Mouse (Mus musculus): ENCODE measurements around the gene Aspdh. TPM values are rescaled to one million over a fixed set of nuclear protein-coding genes. Genes with fewer than 3 reads are reported as not detected.

Aspdh gene
- polyA plus RNA-seq, 1 experiment from 2014 or later = 0.99 TPM

GRCm38 (mm10) chr7:44485572-44486195 lies 20.5 kb downstream of the Aspdh start:
- WGBS = 77% methylated on average over 7 of the region's 7 CpGs
- Histone ChIP-seq H3K4me1 (0 out of 2 replicates have a peak, but pooled peaks cover 4% of the 10 kb centered on the region), H3K27ac (replicated peaks) (no peak overlapping the region), H3K36me3 (peaks cover 27% of the 10 kb centered on the region), H3K27me3 (ENCODE audit: low read depth, poor library complexity, severe bottlenecking) (peaks cover 22% of the 10 kb centered on the region), H3K9me3 (replicated peaks) (no peaks in the 10 kb centered on the region), H3K4me3 (no peak overlapping the region)
- DNase-seq (ENCODE audit: low spot score) = no peak

GRCm38 (mm10) chr7:44486927-44487575 lies 21.9 kb downstream of the Aspdh start:
- no peak for DNase-seq (ENCODE audit: low spot score)
- Histone ChIP-seq H3K27me3 (ENCODE audit: low read depth, poor library complexity, severe bottlenecking) (peaks cover 10% of the 10 kb centered on the region), H3K4me3 (no peak overlapping the region), H3K27ac (replicated peaks) (no peak overlapping the region), H3K4me1 (0 out of 2 replicates have a peak, but pooled peaks cover 4% of the 10 kb centered on the region), H3K9me3 (replicated peaks) (no peaks in the 10 kb centered on the region), H3K36me3 (peaks cover 41% of the 10 kb centered on the region)
- 71% methylated on average over 13 of the region's 13 CpGs for WGBS

- Histone ChIP-seq H3K36me3 (peaks cover 50% of the 10 kb centered on the region), H3K9me3 (replicated peaks) (no peaks in the 10 kb centered on the region), H3K27ac (replicated peaks) (no peak overlapping the region), H3K4me1 (0 out of 2 replicates have a peak, but pooled peaks cover 4% of the 10 kb centered on the region), H3K27me3 (ENCODE audit: low read depth, poor library complexity, severe bottlenecking) (peaks cover 2% of the 10 kb centered on the region), H3K4me3 (no peak overlapping the region)
- 91% methylated on average over 7 of the region's 7 CpGs for WGBS
- DNase-seq (ENCODE audit: low spot score) = no peak
Observed at GRCm38 (mm10) chr7:44487936-44488335, 22.7 kb downstream of the Aspdh start.

DNA sequence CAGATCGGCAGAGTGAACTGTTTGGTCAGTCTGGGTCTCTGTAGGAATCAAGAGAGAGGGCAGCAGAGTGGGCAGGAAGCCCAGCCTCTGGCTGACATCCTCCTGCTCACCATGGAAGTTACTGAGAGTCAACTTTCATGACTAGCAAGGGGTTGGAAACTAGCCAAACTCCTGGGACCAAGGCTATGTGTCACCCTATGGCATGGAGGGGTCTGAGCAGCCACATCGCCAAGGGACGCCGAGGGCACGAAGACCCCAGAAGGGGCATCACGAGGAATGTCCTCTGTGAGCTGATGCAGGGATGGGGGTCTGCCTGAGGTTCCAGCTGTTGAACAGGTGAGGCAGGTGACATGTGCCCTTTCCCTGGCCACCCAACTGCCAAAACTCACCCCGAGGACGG lies 23.4 kb downstream of the Aspdh start:
- Histone ChIP-seq H3K27me3 (ENCODE audit: low read depth, poor library complexity, severe bottlenecking) (no peaks in the 10 kb centered on the region), H3K27ac (replicated peaks) (no peak overlapping the region), H3K9me3 (replicated peaks) (no peaks in the 10 kb centered on the region), H3K4me3 (no peak overlapping the region), H3K36me3 (peaks cover 56% of the 10 kb centered on the region), H3K4me1 (0 out of 2 replicates have a peak, but pooled peaks cover 4% of the 10 kb centered on the region)
- no peak for DNase-seq (ENCODE audit: low spot score)
- WGBS = 88% methylated on average over 8 of the region's 8 CpGs

GRCm38 (mm10) chr7:44490281-44490680 lies 25.1 kb downstream of the Aspdh start:
- Histone ChIP-seq H3K4me3 (no peak overlapping the region), H3K27ac (replicated peaks) (no peak overlapping the region), H3K27me3 (ENCODE audit: low read depth, poor library complexity, severe bottlenecking) (no peaks in the 10 kb centered on the region), H3K4me1 (peaks cover 11% of the 10 kb centered on the region), H3K36me3 (peaks cover 69% of the 10 kb centered on the region), H3K9me3 (replicated peaks) (no peaks in the 10 kb centered on the region)
- WGBS = 98% methylated on average over 4 of the region's 4 CpGs
- DNase-seq (ENCODE audit: low spot score) = no peak

DNA sequence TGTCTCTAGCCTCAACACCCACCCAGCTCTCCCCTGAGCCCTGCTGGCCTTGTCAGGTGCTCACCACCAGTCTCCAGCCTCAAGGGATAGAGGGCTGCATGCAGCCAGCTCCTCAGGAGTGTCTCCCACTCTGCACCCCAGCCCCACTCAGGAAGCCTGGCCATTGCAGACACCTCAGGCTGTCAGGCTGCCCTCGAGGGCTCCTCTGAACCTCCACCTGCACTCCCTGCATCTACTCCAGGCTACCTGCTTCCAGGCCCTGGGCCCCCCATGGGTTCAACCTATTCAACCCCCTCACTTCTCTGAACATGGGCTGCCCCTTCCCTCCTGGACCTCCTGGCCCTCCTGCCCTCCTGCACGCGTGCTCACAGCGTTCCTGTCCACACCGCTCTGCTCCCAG lies 26.2 kb downstream of the Aspdh start:
- Histone ChIP-seq H3K36me3 (peaks cover 69% of the 10 kb centered on the region), H3K4me3 (no peak overlapping the region), H3K9me3 (replicated peaks) (no peaks in the 10 kb centered on the region), H3K4me1 (peaks cover 17% of the 10 kb centered on the region), H3K27ac (replicated peaks) (no peak overlapping the region), H3K27me3 (ENCODE audit: low read depth, poor library complexity, severe bottlenecking) (no peaks in the 10 kb centered on the region)
- no peak for DNase-seq (ENCODE audit: low spot score)
- 94% methylated on average over 5 of the region's 5 CpGs for WGBS

GRCm38 (mm10) chr7:44492166-44492826 lies 27.1 kb downstream of the Aspdh start:
- H3K4me3 ChIP-seq = no peak overlapping the region
- H3K36me3 ChIP-seq = peaks cover 69% of the 10 kb centered on the region
- H3K9me3 ChIP-seq (replicated peaks) = no peaks in the 10 kb centered on the region
- no peaks in the 10 kb centered on the region for H3K27me3 ChIP-seq (ENCODE audit: low read depth, poor library complexity, severe bottlenecking)
- H3K4me1 ChIP-seq = peaks cover 21% of the 10 kb centered on the region
- H3K27ac ChIP-seq (replicated peaks) = no peak overlapping the region
- WGBS = 95% methylated on average over 21 of the region's 21 CpGs
- DNase-seq (ENCODE audit: low spot score) = no peak

- Histone ChIP-seq H3K27ac (replicated peaks) (no peak overlapping the region), H3K36me3 (peaks cover 52% of the 10 kb centered on the region), H3K9me3 (replicated peaks) (no peaks in the 10 kb centered on the region), H3K4me1 (peaks cover 29% of the 10 kb centered on the region), H3K27me3 (ENCODE audit: low read depth, poor library complexity, severe bottlenecking) (peaks cover 6% of the 10 kb centered on the region; the same call in 1 of the 2 replicates), H3K4me3 (no peak overlapping the region)
- WGBS = 92% methylated on average over 12 of the region's 12 CpGs
- no peak for DNase-seq (ENCODE audit: low spot score)
Observed at GRCm38 (mm10) chr7:44494681-44495080, 29.5 kb downstream of the Aspdh start.

GRCm38 (mm10) chr7:44495086-44495485 lies 29.9 kb downstream of the Aspdh start:
- peak overlapping the region; percentile 99; the same call in 1 of the 2 replicates for H3K27ac ChIP-seq (replicated peaks)
- peaks cover 10% of the 10 kb centered on the region for H3K27me3 ChIP-seq (ENCODE audit: low read depth, poor library complexity, severe bottlenecking)
- H3K4me1 ChIP-seq = peaks cover 29% of the 10 kb centered on the region
- H3K9me3 ChIP-seq (replicated peaks) = no peaks in the 10 kb centered on the region
- 92% methylated on average over 7 of the region's 7 CpGs for WGBS
- no peak for DNase-seq (ENCODE audit: low spot score)
- peak overlapping the region; percentile 86 for H3K4me3 ChIP-seq
- peaks cover 48% of the 10 kb centered on the region for H3K36me3 ChIP-seq

GRCm38 (mm10) chr7:44495992-44496770 lies 31.0 kb downstream of the Aspdh start, which contains the start of the genes Emc10 and Fam71e1:
TSS of gene Emc10 (minus strand) at chr7:44496529.
TSS of gene Fam71e1 (plus strand) at chr7:44496581.
- peaks cover 29% of the 10 kb centered on the region for H3K4me1 ChIP-seq
- no peaks in the 10 kb centered on the region for H3K9me3 ChIP-seq (replicated peaks)
- peak; percentile 99 for DNase-seq (ENCODE audit: low spot score)
- peaks cover 18% of the 10 kb centered on the region for H3K27me3 ChIP-seq (ENCODE audit: low read depth, poor library complexity, severe bottlenecking)
- peak within 1 kb of the TSS; percentile 99 for H3K27ac ChIP-seq (replicated peaks)
- H3K36me3 ChIP-seq = peaks cover 37% of the 10 kb centered on the region
- under 1% methylated on average over 58 of the region's 58 CpGs for WGBS
- H3K4me3 ChIP-seq = peak within 1 kb of the TSS; percentile 86

DNA sequence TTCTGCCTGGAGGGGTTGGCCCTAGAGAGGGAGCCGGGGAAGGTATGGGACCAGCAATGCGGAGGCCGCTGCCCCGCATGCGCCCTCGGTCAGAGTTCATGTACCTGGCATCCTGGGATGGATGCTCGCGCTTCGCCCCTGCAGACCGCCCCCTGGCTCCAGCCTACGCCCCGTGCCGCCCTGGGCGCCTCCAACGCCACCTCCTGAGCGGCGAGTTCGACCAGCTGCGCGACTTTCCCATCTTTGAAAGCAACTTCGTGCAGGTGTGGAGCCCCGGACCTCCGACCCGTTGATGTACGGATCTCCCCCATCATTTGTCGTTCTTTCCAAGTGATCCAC lies 31.5 kb downstream of the Aspdh start:
- peak overlapping the region; percentile 99 for H3K27ac ChIP-seq (replicated peaks)
- H3K36me3 ChIP-seq = peaks cover 31% of the 10 kb centered on the region
- no peaks in the 10 kb centered on the region for H3K9me3 ChIP-seq (replicated peaks)
- H3K4me1 ChIP-seq = peaks cover 29% of the 10 kb centered on the region
- H3K27me3 ChIP-seq (ENCODE audit: low read depth, poor library complexity, severe bottlenecking) = peaks cover 18% of the 10 kb centered on the region
- H3K4me3 ChIP-seq = peak overlapping the region; percentile 86
- no peak for DNase-seq (ENCODE audit: low spot score)
- 1% methylated on average over 26 of the region's 26 CpGs for WGBS

DNA sequence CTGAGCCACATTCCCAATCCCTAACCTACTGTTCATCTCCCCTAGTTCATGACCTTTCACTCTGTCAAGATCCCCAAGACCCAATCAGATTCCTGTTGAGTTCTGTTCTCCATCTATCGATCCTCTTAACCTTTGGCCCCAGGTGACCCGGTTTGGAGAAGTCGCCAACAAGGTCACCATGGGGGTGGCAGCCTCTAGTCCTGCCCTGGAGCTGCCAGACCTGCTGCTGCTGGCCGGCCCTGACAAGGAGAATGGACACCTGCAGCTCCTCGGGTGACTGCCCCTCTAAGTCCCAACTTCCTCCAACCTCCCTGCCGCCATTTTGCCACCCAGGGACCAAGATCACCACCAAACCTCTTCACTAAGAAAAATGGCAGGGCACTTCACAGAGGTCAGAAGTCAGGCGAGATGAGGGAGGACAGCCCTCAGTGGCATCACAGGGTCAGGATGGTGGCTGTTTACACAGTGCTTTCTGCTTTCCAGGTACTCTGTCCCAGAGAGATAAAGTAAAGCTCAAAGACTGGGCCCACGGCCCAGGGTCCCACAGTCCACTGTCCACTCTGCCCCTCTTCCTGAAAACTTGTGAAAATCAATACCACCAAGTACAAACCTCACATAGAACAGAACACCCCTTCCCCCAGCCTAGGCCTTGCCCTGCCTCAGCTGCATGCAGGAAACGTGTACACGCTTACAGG lies 32.3 kb downstream of the Aspdh start:
- no peak for DNase-seq (ENCODE audit: low spot score)
- Histone ChIP-seq H3K4me3 (peak overlapping the region; percentile 86), H3K27me3 (ENCODE audit: low read depth, poor library complexity, severe bottlenecking) (peaks cover 18% of the 10 kb centered on the region), H3K36me3 (peaks cover 23% of the 10 kb centered on the region), H3K9me3 (replicated peaks) (no peaks in the 10 kb centered on the region), H3K4me1 (peaks cover 29% of the 10 kb centered on the region), H3K27ac (replicated peaks) (peak overlapping the region; percentile 99)
- 84% methylated on average over 10 of the region's 10 CpGs for WGBS
